Mouse (Mus musculus): ENCODE results near the gene Bdnf.

DNA sequence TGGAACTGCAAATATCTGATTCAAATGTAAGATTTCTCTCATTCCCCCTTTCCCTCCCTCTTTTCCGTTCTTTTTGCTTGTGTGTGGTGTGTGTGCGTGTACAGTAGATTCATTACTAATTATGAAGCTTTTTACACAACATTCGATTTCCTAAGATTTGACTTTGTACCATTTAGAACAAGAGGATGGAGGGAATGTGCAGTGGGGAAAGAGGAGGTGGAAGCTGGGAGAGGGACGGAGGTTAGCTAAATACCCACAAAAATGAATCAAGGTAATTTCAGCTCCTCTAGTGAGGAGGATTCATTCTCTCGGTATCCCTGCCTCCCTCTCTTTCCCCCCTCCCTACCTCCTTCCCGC lies 2.1 kb downstream of the Bdnf start:
- TF ChIP-seq CTCF (conservative IDR thresholded peaks at IDR 0.05; ENCODE audit: insufficient read depth, insufficient read length, low read depth, low read length) (no peak), POLR2A (IDR thresholded peaks at IDR 0.05; ENCODE audit: low read depth, low read length) (no peak)

Data from kidney, adult 2 months (tissue).